Mouse (Mus musculus) limb, embryonic 11.5 days (tissue): ENCODE data around the gene Glyr1. TPM values are rescaled to one million over a fixed set of nuclear protein-coding genes. Genes with fewer than 3 reads are reported as not detected.

ENCODE experiments used
- ATAC-seq: fragments of 200-750 bp; cut with Nextera tagmentation; 2 replicates; pipeline ENCODE4 v1.8.0; 2017; ENCODE audit warnings: low read depth; ENCODE audit not compliant: insufficient number of reproducible peaks, low FRiP score, low TSS enrichment
- DNase-seq: peaks from one replicate; pipeline ENCODE4 v3.0.0-alpha.2; 2015; ENCODE audit warnings: low spot score
- H3K27ac ChIP-seq: fragments of 300-500 bp; sonication (generic); replicated peaks from 2 replicates; pipeline ENCODE4 v1.5.1; 2014; ENCODE audit warnings: low read depth, mild to moderate bottlenecking, low read length
- H3K27me3 ChIP-seq: fragments of 300-500 bp; sonication (generic); 2 replicates; pipeline ENCODE4 v1.6.1; 2014; ENCODE audit warnings: mild to moderate bottlenecking, low read length, mixed read lengths; ENCODE audit not compliant: control insufficient read depth, insufficient read depth
- H3K36me3 ChIP-seq: fragments of 300-500 bp; sonication (generic); 2 replicates; pipeline ENCODE4 v1.6.1; 2014; ENCODE audit warnings: mild to moderate bottlenecking, low read length, moderate library complexity, mixed read lengths; ENCODE audit not compliant: control insufficient read depth, insufficient read depth
- H3K4me1 ChIP-seq: fragments of 300-500 bp; sonication (generic); 2 replicates; pipeline ENCODE4 v1.6.1; 2014; ENCODE audit warnings: low read length, mixed read lengths; ENCODE audit not compliant: control insufficient read depth, insufficient read depth
- H3K4me2 ChIP-seq: fragments of 300-500 bp; sonication (generic); 2 replicates; pipeline ENCODE4 v1.6.1; 2014; ENCODE audit warnings: low read depth, mild to moderate bottlenecking, moderate library complexity; ENCODE audit not compliant: severe bottlenecking
- H3K4me3 ChIP-seq: fragments of 300-500 bp; sonication (generic); 2 replicates; pipeline ENCODE4 v1.5.1; 2014; ENCODE audit warnings: low read depth, low read length
- H3K9ac ChIP-seq: fragments of 300-500 bp; sonication (generic); 2 replicates; pipeline ENCODE4 v1.6.1; 2014; ENCODE audit warnings: mild to moderate bottlenecking, low read length
- H3K9me3 ChIP-seq: fragments of 300-500 bp; sonication (generic); 2 replicates; pipeline ENCODE4 v1.6.1; 2016; ENCODE audit warnings: low read length; ENCODE audit not compliant: control insufficient read depth
- WGBS: fragments of 180-500 bp; shearing (Covaris S2); extraction: QIAGEN DNeasy Blood & Tissue Kit; methylation state at CpG from one replicate; pipeline ENCODE4 v1.1.7; 2014; 5-methylcytosine and 5-hydroxymethylcytosine counted together
- polyA plus RNA-seq: library from polyadenylated mRNA; unstranded; fragments of >200 nt; fragmentation: Nextera tagmentation; extraction: Ambion mirVana; gene quantifications from 2 replicates; pipeline ENCODE4 v1.2.1, GENCODE M21; 2014

Glyr1 gene
- polyA plus RNA-seq, 1 experiment from 2014 or later = 122 TPM

- DNase-seq (no peak), ATAC-seq (no peak)
- H3K4me1 ChIP-seq = no peaks in the 10 kb centered on the region
- no peak overlapping the region for H3K27ac ChIP-seq
- no peaks in the 10 kb centered on the region for H3K9me3 ChIP-seq
- H3K9ac ChIP-seq = no peak overlapping the region
- H3K4me3 ChIP-seq = no peak overlapping the region
- peaks cover 10% of the 10 kb centered on the region for H3K36me3 ChIP-seq
- WGBS = 96% methylated on average over 4 of the region's 4 CpGs
- no peak overlapping the region for H3K4me2 ChIP-seq
- no peaks in the 10 kb centered on the region for H3K27me3 ChIP-seq
Observed at GRCm38 (mm10) chr16:5063472-5063871, 13.8 kb upstream of the Glyr1 start.

- Histone ChIP-seq H3K4me1 (no peaks in the 10 kb centered on the region), H3K36me3 (peaks cover 2% of the 10 kb centered on the region; the same call in 1 of the 2 replicates), H3K9me3 (no peaks in the 10 kb centered on the region), H3K27me3 (no peaks in the 10 kb centered on the region), H3K4me3 (no peak overlapping the region), H3K4me2 (no peak overlapping the region), H3K27ac (no peak overlapping the region), H3K9ac (no peak overlapping the region)
- ATAC-seq (no peak), DNase-seq (no peak)
- WGBS = 76% methylated on average over 1 of the region's 1 CpGs
Observed at GRCm38 (mm10) chr16:5058114-5058513, 8.5 kb upstream of the Glyr1 start.

GRCm38 (mm10) chr16:5050251-5051110, 818 bp upstream of the Glyr1 start:
- Histone ChIP-seq H3K9ac (peak overlapping the region; percentile 77), H3K27me3 (no peaks in the 10 kb centered on the region), H3K36me3 (peaks cover 5% of the 10 kb centered on the region; the same call in 1 of the 2 replicates), H3K27ac (peak overlapping the region; percentile 85), H3K4me2 (peak overlapping the region; percentile 79), H3K4me1 (peaks cover 4% of the 10 kb centered on the region; the same call in 1 of the 2 replicates), H3K9me3 (no peaks in the 10 kb centered on the region), H3K4me3 (peak overlapping the region; percentile 88)
- ATAC-seq (peak; percentile 81), DNase-seq (peak; percentile 72)
- under 1% methylated on average over 77 of the region's 78 CpGs for WGBS

DNA sequence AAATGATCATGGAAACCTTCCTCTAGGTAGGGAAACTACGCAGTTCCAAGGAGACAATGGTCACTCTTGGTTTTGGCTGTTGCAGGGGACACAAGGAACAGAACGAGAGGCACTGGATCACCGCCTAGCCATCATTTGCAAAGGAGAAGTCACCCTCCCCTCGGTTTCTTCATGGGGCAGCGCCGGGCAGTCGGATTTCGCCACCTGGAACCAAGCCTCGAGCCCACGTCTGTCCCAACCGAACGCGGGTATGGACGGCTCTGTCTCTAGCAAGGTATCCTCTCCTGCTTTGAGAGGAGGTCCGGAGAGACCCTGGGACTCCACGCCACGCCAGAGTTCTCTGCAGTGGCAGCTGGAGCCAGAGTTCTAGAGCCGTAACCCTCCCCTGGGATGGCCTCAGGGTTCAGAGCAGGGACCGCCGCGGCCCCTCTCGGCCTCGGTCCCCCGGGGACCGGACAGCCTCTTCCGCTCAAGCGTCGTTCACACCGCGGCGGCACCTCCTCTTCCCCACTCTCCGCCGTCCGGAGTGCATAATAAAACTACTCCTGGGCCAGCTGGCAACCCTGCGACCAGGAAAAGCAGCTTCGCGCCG, 385 bp downstream of the Glyr1 start:
- Histone ChIP-seq H3K9ac (peak overlapping the region; percentile 92), H3K4me1 (peaks cover 4% of the 10 kb centered on the region; the same call in 1 of the 2 replicates), H3K36me3 (peaks cover 9% of the 10 kb centered on the region), H3K9me3 (no peaks in the 10 kb centered on the region), H3K4me2 (peak overlapping the region; percentile 86), H3K27ac (peak overlapping the region; percentile 65; the same call in 1 of the 2 replicates), H3K27me3 (no peaks in the 10 kb centered on the region), H3K4me3 (peak overlapping the region; percentile 88)
- DNase-seq = no peak
- WGBS = 0% methylated on average over 38 of the region's 38 CpGs
- peak; percentile 53; the same call in 1 of the 2 replicates for ATAC-seq

DNA sequence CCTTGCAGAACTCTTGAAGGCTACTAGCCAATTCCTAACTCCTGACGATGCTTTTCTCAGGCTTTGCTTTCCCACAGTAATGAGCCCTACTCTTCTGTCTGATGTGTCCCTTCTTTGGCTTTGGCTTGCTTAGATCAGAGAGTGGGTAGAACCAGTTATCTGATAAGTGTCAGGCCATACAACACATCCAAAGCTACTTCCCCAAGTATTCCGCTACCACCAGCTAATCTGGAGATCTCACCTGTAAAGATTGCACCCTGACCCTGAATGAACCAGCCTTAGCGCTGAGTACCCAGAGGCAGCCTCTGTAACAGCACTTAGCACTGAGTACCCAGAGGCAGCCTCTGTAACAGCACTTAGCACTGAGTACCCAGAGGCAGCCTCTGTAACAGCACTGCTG, 4.3 kb downstream of the Glyr1 start:
- no peak overlapping the region for H3K27ac ChIP-seq
- WGBS = 96% methylated on average over 3 of the region's 3 CpGs
- no peaks in the 10 kb centered on the region for H3K27me3 ChIP-seq
- ATAC-seq (no peak), DNase-seq (no peak)
- H3K9ac ChIP-seq = no peak overlapping the region
- peaks cover 14% of the 10 kb centered on the region for H3K36me3 ChIP-seq
- H3K9me3 ChIP-seq = no peaks in the 10 kb centered on the region
- H3K4me2 ChIP-seq = no peak overlapping the region
- H3K4me1 ChIP-seq = peaks cover 4% of the 10 kb centered on the region; the same call in 1 of the 2 replicates
- H3K4me3 ChIP-seq = no peak overlapping the region

- Histone ChIP-seq H3K9ac (no peak overlapping the region), H3K27me3 (no peaks in the 10 kb centered on the region), H3K4me1 (no peaks in the 10 kb centered on the region), H3K4me3 (no peak overlapping the region), H3K36me3 (peaks cover 44% of the 10 kb centered on the region), H3K27ac (no peak overlapping the region), H3K4me2 (no peak overlapping the region), H3K9me3 (no peaks in the 10 kb centered on the region)
- ATAC-seq (no peak), DNase-seq (no peak)
- WGBS = 93% methylated on average over 5 of the region's 5 CpGs
Observed at GRCm38 (mm10) chr16:5036649-5037234, 12.9 kb downstream of the Glyr1 start.

DNA sequence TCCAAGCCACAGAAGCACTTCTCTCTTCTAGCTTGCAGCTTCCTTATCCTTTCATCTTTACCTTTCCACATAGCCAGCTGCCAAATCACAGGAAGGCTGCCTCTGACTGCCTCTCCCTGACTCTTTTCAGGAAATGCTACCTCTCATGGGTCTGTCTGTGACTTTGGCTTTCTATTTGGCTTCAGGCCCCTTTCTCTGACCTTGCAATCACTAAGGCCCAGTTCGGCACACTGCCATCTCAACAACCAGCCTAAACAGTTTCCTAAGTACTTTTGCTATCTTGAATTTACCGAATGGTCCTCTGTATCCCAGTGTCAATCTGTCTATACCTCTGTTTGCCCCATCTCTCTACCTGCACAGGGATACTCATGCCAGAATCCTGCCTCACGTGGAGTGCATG, 14.1 kb downstream of the Glyr1 start:
- H3K4me1 ChIP-seq = no peaks in the 10 kb centered on the region
- peaks cover 48% of the 10 kb centered on the region for H3K36me3 ChIP-seq
- DNase-seq = no peak
- no peak overlapping the region for H3K4me2 ChIP-seq
- H3K9me3 ChIP-seq = no peaks in the 10 kb centered on the region
- no peak overlapping the region for H3K27ac ChIP-seq
- ATAC-seq = no peak
- no peaks in the 10 kb centered on the region for H3K27me3 ChIP-seq
- H3K4me3 ChIP-seq = no peak overlapping the region
- no peak overlapping the region for H3K9ac ChIP-seq
- 97% methylated on average over 3 of the region's 3 CpGs for WGBS

GRCm38 (mm10) chr16:5029847-5030246, 19.8 kb downstream of the Glyr1 start:
- Histone ChIP-seq H3K4me3 (no peak overlapping the region), H3K4me2 (no peak overlapping the region), H3K36me3 (peaks cover 41% of the 10 kb centered on the region), H3K27ac (no peak overlapping the region), H3K9me3 (no peaks in the 10 kb centered on the region), H3K27me3 (no peaks in the 10 kb centered on the region), H3K4me1 (no peaks in the 10 kb centered on the region), H3K9ac (no peak overlapping the region)
- ATAC-seq (no peak), DNase-seq (no peak)
- WGBS = 81% methylated on average over 2 of the region's 2 CpGs
